Mouse (Mus musculus) brain, adult 2 months (tissue): ENCODE data around the gene Ift52.
A peak's percentile ranks its signal among the peaks of the same experiment; 100 is the strongest.

ENCODE experiments used
- DNase-seq: peaks from one replicate; pipeline ENCODE4 v3.0.0; 2011; ENCODE audit warnings: low read depth, low spot score

The Ift52 gene

DNA sequence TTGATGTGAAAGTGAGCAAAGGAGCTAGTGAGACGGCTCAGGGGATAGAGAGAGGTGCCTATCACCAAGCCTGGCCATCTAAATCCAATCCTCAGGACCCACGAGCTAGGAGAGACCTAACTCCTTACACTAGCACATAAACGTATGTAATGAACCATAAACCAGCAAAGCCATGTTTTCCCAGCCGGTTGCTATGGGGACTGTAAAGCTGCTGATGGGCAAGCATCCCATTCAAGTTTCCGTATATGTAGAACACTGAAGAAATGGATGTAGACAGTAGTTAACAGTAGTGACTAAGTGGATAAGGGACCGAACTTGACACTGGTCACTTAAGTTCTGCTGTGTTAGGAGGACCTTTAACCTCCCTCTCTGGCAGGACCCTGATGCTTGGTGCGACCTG lies 56.9 kb downstream of the Ift52 start:
- DNase-seq, result peak; percentile 23

DNA sequence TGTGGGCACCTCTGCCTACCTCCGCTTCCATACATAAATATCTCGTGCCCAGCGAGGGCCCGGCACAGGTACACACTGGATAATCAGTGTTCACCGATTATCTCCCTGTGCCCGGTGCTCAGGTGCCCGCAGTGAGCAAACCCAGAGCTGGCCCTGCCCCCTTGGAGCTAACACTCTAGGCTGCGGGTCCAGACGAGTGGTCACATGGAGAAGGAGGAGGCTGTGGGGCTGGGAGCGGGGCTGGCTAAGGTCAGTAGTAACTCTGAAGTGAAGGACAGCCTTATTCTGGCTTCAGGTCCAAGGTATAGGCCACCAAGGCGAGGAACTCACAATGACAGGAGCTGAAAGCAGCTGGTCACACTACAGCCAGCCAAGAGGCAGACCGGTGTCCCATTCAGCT lies 57.7 kb downstream of the Ift52 start:
- DNase-seq, result no peak

DNA sequence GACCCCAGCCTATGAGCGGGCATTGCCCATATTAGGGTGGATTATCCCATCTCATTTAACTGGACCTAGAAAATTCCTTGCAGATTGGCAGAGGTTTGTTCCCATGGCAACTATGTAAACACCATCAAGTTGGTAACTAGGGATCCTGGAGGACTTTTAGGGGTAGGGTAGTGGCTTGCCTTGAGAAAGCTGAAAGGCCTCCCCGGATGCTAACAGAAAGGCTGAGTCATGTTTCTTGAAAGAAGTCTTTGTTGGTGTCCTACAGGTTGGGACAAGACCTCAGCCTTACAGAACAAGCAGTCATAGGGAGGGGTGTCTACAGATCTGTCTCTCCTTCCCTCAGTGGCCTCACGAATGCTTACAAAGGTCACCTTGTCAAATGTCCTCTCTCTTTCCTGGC lies 58.1 kb downstream of the Ift52 start:
- DNase-seq, result no peak

DNA sequence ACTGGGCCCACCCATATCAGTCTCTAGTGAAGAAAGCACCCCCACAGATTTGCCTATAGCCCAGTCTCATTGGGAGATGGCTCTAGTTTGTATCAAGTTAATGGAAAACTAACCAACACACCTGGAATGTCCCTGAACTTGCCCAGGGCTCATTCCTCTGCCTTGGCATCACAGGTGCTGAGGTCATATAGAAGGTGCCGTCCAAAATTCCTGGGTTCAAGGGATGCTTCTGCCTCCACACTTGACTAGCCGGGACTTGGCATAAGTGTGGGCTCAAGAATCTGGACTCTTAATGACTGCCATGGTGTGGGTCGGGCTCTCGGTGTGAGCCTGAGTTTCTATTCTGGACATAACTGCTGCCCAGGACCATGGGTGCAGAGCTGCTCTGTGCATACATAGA lies 61.9 kb downstream of the Ift52 start:
- DNase-seq, result no peak

DNA sequence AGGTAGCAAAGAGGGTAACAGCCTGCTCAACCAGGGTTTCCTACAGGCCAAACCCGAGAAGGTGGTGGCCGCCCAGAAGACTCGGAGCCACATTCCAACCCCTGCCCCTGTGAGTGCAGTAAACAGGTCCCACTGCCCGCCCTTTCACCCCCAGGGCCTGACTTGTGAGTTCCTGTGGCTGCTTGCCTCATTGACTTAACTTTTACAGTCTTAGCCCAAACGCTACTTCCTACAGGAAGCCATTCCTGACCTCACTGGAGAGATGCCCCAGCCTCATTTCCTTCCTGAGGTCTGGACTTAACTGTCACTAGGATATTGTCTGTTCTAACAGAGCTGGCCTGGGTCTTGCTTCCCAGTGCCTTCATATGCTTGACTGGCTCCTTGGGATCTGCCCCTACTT lies 65.4 kb downstream of the Ift52 start:
- DNase-seq, result no peak

DNA sequence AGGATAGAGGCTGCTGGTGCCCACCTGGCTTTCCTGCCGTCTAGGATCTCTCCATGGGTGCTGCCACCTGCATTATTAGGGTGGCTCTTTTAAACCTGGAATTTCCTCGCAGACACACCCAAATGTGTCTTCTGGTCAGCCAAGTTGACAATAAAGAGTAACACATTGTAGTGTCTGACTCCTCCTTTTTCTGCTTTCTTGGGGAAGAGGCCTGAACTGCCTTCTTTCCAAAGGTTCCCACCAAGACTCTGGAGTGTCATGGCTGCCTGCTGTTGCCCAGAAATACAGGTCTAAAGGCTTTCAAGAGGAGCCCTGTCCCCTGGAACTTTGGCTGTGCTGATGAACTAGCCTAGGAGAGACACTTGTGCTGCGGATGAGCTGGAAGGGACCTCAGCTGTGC lies 67.4 kb downstream of the Ift52 start:
- no peak for DNase-seq

DNA sequence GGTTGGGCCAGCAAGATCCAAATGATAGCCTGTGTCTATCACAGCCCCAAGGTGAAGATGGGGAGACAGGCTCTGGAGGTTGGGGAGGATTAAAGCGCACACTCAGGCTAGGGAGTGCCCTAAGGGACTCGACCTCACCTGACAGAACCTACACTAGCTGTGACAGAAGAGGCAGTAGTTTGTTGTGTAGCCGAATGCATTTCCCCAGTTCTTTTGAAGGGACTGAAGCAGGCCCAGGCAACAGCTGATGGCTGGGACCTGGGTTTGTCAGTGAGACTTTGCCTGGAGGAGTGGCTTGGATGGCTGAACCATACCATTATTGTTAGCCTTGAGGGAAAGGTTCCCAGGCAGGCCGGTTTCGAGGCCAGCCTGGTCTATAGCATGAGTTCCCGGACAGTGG lies 67.9 kb downstream of the Ift52 start:
- no peak for DNase-seq

DNA sequence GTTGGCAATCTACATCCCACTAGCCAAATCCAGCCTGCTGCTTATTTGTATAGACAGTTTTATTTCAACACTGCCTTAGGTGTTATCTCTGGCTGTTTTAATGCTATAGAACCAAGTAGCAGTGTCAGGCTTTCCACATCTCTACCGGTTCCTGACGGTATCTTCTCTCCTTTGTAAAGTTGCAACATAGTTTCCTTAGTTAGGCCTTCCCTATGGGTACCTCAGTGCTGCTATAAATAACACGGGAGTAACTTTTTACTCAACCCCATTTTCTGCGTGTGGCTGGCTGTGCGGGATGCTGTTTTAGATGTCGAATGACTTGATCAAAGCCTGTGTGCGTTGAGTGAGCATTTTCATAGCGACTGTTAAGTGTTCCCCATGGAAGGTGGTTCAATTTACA lies 69.4 kb downstream of the Ift52 start:
- DNase-seq, result no peak

DNA sequence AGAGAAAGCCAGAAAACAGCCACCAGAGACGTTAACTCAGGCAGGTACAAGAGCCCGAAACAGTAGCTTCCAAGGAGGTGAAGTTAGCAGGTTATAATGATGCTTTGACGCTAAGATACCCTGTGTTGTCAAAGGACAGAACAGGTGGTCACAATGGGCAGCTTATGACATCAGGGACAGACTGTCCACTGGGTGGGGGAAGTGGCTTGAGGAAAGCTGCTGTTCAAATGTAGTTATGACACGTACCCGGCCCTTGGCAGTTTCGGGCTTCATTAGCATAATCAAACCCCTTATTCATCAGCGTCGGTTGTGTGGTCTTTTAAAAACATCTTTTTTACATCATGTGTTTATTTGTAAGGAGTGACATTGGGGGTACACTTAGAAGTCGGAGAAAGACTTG lies 70.6 kb downstream of the Ift52 start, which contains the start of gene Gtsf1l:
Gene Gtsf1l (minus strand): TSS at position 128 of the 400 bp plus-strand sequence.
- DNase-seq, result no peak

DNA sequence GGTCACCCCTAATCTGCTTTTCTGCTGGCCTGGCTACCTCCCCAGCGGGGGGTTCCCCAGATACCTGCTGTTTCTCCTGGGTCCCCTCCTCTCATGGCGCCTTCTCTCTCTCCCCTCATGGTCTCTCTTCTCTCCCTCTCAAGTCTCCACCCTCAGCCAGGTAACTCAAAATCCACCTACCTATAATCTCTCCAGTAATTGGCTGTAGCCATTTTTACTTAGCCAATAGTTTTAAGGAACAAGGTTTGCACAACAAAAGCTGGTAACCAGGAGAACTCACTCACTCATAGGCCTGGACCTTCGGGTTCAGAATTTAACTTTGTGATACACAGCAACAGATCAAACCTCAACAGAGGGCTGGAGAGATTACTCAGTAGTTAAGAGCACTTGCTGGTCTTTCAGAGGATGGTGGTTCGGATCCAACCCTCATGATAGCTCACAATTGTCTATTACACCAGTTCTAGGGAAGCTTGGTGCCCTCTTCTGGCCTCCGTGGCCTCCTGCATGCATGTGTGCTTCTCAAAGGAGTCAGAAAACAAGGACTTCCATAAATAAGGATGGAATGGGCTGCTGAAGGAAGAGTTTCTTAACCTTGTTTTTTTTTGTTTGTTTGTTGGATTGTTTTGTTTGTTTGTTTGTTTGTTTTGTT lies 72.4 kb downstream of the Ift52 start:
- DNase-seq, result peak; percentile 19

DNA sequence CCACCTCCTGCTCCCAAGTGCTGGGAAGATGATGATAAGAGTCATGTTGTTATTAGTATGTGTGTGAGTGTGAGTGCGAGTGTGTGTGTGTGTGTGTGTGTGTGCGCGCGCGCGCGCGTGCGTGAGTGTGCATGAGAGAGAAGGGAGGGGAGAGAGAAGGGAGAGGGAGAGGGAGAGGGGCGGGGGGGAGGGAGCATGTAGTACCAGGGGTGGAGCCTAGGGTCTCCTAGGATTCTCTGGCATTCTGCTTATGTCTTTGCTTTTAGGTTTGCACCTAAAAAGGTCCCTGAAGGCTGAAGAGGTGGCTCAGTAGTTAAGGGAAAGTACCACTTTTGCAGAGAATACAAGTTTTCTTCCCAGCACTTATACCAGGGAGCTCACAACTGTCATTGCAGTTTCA lies 77.8 kb downstream of the Ift52 start:
- no peak for DNase-seq
